Mouse (Mus musculus) urinary bladder, postnatal 36 days (tissue): ENCODE measurements around the gene Hdac5.

Experiments
- DNase-seq, 2 experiments: peaks; one replicate each; pipeline ENCODE4 v3.0.0; 2022; ENCODE audit warnings: low spot score in 2 of 2, mixed read lengths in 1 of 2

The Hdac5 gene

DNA sequence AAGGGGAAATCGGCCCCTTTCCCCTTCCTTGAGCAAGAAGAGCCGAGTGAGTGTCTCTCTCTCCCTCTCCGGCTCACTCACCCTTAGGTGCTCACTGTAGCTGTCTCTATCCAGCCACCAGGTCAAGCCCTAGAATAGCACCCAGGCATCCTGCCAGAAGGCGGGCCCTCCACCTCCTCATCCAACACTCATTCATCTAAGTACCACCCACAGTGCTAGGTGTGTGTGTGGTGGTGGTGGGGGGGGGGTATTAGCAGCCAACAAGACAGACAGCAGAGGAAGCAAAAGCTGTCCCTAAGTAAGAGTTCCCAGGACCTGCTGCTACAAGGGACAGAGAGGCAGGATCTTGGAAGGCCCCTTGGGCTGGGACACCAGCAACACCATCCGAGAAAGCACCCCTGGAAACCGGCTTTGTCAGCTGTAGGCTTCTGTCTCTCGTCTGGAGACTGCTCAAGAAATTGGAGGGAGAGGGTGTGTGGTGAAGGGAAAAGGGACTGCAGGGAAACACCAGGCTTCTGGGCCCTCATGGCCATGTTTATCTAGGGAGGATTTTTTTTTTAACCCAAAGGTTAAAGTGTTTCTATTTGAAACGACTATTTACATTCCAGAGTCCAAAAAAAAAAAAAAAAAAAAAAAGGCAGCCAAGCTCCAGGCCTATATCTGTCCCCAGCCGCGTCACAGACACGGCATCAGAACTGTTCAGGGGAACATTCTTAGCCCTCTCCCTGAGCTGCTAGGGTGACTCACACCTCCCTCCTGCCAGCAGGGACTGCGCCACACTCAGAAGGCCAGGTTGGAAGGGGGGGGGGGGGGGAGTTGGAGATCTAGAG, 13.7 kb downstream of the Hdac5 start:
- DNase-seq, result no peak

- no peak for DNase-seq
These were observed 14.5 kb downstream of the Hdac5 start for GRCm38 (mm10) chr11:102215511-102215910.

DNA sequence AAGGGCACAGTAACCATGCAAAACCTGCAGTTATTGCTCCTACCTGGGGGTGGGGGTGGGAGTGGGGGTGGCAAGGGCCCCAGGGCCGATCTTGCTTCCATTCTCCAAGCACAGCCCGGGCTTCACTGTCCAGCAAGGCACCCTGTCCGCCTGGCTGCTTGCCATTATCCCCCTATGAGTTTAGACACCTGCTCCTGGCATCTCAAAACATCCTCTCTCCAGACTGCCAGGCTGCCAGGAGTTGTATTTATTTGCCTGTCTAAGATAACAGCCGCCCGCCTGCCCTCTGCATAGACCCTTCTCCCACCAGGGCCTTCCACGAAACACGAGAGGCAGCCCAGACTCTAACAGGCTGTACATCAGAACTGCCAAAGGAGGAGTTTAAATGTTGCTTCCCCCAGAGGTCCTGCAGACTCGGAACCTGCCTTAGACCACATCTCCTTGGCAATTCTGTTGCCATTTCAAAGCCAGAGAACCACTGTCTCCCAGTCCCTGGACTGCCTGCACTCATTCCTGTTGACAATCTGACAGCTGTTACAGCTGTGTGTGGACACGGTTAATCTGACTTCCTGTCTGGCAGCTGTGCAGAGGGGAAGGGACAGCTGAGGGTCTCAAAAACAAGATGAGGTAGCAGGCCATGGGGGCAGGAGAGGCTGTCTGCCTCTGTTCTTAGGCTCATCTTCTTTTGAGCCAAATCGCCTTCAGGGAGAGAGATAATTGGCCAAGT, 15.4 kb downstream of the Hdac5 start:
- no peak for DNase-seq

DNA sequence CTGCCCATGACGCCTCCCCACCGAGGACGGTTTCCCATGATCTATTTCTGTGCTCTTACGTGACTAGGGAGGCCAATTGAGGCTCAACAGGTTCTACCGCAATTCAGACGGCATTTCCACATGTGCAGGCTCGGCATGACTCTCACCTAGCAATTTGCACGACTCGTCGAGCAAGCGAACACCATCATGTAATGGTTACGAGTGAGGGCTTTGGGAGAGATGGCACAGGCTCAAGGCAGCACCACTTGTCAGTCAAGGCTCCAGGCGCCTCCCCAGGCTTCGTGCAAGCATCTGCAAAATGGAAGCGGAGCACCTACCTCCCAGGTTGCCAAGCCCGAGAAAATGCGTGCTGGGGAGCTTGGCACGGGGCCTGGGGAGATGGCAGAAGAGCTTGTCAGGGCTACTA, 18.0 kb downstream of the Hdac5 start:
- no peak for DNase-seq

- no peak for DNase-seq
These were observed 19.0 kb downstream of the Hdac5 start for GRCm38 (mm10) chr11:102211011-102211410.

GRCm38 (mm10) chr11:102210185-102210584, 19.8 kb downstream of the Hdac5 start:
- DNase-seq, result no peak

DNA sequence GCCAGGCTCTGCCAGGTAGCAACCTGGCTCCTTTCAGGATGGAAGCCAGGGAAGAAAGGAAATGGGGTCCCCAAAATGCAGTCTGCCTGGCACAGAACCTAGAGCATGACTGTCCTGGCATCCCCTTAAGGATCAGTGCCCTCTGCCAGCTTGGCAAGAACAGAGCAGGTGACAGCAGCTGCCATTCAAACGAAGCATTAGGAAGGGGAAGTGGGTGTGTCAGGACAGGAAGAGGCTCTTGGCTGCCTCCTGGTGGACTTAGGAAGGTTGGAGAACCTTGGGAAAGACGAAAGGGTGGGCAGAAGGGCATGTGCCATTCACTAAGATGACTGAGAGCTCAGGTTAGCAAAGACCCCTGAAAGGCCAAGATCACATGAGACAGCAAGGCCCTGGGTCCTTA, 20.2 kb downstream of the Hdac5 start:
- no peak for DNase-seq

DNA sequence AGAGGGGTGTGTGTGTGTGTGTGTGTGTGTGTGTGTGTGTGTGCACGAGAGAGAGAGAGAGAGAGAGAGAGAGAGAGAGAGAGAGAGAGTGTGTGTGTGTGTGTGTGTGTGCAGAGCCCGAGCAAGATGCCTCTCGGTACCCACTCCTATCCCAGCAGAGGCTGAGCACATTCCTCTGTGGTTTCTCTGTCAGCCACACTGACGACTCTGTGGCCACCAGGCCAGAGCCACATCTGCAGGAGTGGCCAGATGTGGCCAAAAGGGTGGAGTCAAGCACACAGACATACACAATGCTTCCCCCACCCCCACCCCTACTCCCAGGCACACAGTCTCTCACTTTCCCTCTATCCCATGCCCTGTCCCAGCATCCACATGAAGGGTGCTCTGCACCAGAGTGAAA, 21.1 kb downstream of the Hdac5 start:
- no peak for DNase-seq

- no peak for DNase-seq
These were observed 21.9 kb downstream of the Hdac5 start for GRCm38 (mm10) chr11:102207825-102208777.

DNA sequence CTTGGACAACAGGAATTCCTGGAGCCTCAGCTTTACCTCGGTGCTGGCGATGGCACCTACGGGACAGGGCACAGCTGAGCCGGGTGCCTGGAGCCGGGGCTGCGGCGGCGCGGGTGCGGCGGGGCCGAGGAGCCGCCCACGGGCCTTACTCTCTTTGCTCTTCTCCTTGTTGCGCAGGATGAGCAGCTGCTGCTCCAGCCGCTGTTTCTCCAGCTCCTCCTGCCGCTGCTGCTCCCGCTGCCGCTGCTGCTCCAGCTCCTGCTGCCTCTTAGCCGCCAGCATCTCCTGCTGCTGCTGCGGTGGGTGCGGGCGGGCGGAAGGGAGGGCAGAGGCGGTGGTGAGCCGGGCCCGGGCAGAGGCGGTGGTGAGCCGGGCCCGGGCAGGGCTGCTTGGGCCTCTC, 23.5 kb downstream of the Hdac5 start:
- no peak for DNase-seq

DNA sequence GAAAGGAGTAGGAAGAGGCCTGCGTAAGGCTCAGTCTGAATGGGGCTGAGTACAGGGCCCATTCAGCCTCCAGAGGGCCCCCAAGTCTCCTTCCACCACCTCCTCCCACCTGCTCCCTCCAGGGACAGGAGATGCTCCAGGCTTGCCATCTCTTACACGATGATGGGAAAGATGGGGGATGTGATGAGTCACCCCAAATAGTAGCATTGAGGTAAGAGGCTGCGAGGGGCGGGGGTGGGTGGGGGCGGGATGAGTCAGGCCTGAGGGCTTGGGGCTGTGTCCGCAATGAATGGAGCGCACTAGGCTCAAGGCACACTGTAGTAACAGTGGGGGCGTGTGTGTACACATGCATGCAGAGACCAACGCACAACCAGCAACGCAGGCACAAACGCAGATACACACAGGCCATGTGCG, 28.6 kb downstream of the Hdac5 start:
- DNase-seq, result no peak

DNA sequence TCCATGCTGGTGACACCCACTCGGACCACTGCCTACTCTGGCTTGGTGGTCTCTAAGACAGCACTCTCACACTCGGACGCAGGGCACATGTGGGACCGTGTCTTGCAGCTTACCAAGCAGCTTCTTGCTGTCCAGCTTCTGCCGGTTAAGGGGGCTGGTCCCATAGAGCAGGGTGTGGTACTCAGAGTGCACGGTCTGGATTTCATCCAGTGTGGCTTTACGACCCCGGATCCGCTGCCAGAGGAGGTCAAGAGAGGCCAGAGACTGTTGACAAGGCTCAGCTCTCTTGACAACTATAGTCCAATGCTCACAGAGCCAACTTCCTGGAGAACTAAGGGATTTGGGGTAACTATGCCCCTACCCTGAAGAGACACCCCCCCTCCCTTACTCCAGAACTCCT, 30.1 kb downstream of the Hdac5 start:
- no peak for DNase-seq

DNA sequence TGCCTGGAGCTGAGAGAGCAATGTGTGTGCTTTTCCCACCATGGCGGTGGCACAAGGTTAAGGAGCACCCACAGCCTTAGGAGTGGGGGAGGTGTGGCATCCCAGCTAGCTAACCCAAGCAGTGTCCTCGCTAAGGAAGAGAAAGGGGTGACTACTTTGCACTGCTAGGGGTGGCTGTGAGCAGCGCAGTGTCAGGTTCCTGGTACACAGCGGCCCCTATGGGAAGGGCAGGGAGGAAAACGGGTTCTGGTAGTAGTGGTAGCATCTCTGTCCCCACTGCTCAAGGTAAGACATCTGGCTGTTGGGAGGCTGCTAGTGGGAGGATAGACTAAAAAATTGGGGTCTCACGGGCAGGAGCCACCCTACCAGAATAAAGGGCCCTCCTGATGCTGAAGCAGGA, 31.7 kb downstream of the Hdac5 start:
- DNase-seq, result no peak

DNA sequence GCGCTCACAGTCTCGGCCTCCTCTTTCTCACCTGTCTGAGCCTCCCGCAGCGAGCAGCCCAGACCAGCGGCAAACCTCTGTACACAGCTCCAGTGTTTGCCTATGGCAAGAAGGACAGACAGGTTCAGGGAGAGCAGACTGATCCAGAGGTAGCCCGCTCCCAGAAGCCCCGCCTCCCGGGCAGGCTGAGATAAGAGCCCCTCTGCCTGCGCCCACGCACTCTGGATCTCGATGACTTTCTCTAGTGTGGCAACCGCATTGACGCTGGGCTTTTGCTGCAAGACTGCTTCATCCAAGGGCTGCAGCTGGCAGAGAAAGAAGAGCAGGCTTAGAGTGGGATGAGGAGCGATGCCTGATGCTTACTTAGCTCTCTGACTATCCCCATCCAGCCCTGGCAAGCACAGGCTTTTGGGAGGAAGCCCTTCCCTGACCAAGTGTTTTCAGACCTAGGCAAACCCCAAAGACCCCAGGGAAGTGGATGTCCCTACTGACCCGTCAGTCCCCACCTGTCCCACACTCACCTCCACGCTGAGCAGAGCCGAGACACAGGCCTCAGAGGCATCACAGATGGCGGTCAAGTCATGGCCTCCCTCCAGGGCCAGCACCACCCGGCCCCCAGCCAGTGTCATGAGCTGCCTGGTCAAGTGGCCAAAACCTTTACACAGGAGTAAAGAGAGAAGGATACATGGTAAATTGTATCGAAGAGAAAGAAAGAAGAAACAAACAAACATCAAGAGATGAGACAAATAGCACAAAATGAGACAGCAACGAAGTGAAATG, 33.8 kb downstream of the Hdac5 start:
- DNase-seq, result no peak

DNA sequence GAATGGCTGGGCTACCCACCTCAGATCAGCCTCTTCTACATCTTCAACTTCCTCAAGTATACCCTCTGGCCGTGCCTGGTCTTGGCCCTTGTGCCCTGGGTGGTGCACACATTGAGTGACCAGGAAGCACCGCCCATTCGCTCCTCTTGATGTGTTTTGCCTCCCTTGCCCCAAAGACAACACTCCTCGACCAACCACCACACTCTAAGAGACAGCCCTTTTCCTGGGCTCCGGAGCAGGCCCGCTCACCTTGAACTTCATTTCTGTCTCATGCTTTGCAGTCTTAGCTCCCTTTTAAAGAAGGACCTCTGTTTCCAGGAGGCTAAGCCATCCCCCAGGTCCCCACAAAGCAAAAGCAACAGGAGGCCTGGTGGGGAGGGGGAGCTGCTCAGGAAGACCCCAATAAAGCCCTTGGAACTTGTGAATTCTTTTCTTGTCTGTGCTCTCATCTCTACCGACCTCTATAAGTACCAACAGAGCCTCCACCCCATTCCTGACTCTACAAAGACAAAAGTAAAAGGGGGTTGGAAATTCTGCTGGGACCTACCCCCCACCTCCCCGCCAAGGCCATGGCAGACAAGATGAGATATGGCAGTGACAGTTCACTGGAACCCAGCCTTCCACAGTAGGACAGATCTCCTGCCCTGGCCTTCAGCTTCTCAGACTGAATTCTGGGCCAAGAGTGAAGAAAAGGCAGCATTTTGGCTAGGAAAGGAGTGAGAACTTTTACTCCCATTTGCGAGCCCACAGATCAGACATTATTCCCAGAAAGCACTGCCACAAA, 36.1 kb downstream of the Hdac5 start:
- no peak for DNase-seq

DNA sequence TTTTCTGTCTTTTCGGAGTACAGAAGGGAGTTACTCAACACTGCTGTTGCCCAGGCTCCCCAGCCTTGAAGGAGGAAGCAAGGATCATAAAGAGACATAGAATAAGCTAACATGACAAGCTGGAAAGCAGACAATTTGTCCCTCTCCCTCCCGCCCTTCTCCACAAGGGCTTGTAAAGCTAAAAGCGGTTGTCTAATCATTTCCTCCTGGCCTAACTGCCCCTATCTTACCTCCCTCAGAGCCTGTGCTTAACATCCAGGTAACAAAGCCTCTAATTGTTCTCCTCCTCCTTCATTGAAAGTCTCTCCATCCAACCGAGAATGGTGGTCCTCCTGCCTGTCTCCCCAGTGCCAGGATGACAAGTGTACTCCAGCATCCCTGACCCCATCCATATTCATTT, 39.1 kb downstream of the Hdac5 start:
- no peak for DNase-seq

DNA sequence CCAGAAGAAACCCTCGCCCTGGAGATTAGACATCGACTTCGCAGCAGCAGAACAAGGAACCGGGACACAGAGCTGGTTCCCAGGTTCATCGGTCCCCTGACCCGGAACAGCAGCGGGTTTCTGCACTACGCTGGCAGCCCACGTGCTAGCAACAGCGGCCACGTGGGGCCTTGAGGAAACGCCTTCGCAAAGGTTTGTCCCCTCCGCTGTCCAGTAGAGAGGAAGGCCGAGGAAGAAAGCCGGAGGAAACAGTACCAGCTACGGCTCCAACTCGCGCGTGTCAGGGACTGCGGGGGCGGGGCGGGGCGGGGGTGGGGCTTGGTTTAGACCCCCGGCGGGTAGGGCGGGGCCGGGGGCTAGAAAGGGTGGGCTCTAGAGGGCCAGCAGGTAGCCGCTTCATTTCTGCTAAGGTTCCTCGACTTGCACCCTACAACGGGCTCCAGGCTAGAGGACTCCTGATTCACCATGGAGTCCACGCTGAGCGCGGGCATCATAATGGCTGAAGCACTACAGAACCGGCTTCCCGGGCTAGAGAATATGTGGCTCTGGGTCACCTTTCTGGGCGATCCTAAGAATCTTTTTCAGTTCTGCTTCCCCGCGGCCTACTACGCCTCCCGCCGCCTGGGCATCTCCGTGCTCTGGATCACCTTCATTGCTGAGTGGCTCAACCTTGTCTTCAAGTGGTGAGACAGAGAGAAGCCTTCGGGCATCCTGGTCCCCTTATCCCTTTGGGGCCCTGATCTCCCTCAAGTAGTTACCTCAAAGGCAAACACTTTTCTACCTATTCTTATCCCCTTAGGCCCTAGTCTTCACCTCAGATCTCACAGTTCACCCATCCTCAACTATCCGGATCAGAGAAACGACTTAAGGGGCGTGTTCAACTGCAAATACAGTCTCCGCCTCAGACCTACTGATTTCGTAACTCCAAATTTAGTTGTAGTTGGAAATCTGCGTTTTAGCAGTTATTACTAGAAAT, 40.2 kb downstream of the Hdac5 start, which contains the start of gene G6pc3:
Gene G6pc3 (plus strand): TSS at position 160 of the 976 bp plus-strand sequence.
- peak; percentile 89 to 92 for DNase-seq

DNA sequence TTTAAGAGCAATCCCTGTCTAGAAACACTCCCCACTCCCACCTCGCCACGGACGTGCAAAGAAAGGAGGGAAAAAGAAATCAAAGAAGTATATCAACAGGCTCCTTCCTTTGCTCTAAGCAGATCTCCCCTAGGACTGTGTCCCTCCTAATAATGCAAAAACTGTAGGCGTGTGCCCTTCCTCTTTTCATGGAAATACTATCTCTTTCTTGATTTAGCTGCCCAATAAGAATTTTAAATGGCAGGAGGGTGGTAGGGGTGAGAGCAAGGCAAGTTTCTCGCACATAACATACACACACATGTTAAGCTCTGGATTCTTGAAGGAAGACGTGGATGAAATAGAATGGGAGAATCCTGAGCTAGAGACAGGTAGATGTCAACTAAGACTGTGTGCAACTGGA, 41.0 kb downstream of the Hdac5 start:
- no peak for DNase-seq

DNA sequence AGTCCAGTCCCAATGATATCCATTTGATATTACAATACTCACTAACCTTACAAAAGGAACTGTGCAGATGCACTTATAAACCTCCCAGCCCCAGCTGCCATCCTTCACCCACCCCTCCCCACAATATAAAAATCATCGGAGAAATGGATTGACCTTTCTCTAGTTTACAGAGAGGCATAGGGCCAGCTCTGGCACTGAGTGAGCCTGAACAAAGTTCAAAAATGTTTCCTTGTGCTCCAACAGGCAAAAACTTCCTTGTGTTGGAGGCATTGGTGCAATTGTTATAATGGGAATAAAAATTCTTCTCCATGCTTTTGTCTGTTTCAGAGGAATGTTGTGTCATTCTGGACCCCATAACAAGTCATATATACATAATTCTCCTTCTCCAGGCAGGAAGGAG, 43.7 kb downstream of the Hdac5 start:
- DNase-seq, result no peak
